Comparison of ENCODE assay signal across 23 mouse cellular contexts in the genomic region with DNA sequence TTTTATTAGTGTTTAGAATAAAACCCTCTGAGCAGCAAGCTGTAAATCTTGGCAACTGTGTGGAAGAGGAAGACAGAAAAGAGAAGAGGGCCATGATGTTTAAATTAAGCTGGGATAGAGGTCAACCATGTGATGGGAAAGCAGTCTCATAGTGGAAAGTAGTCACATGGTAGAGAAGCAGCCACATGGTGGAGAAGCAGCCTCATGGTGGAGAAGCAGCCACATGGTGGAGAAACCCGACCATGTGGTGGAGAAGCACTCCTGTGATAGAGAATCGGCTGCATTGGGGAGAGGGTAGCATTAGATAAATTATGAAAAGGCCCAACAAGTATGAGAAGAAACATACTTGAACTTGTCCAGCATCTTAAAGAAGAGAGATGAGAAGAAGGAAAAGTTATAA.
A peak's percentile ranks its signal among the peaks of the same experiment; 100 is the strongest.
DNase-seq lines count a peak whose midpoint lies in the region; ATAC-seq and TF ChIP-seq lines count a peak whose summit lies in the region.
"Had no signal": no experiment of that assay in that cellular context is flagged by ENCODE, and none has a peak within 500 bp of the region (broad histone marks: within the 10 kb centered on the region; RNA-seq: fewer than 3 reads in every experiment).

No protein-coding gene starts in this region.

- no peak for TF ChIP-seq CTCF in MEL (IDR thresholded peaks at IDR 0.05 in 2 of 3, conservative IDR thresholded peaks at IDR 0.05 in 1 of 3; ENCODE audit: control insufficient read depth in 1 of 3, insufficient read depth in 1 of 3, low read depth in 2 of 3, low read length in 3 of 3, poor library complexity in 1 of 3, severe bottlenecking in 1 of 3)
- no peak for TF ChIP-seq CTCF in intestine, postnatal 0 days (IDR thresholded peaks at IDR 0.05; ENCODE audit: low read depth)

- H3K4me2 ChIP-seq in liver, embryonic 12.5 days: peak overlapping the region; percentile 68
- peak overlapping the region; percentile 52 for H3K4me2 ChIP-seq in liver, embryonic 16.5 days (ENCODE audit: low read depth, low read length)
- no peak overlapping the region for H3K4me2 ChIP-seq in intestine, postnatal 0 days (replicated peaks; ENCODE audit: low read depth)
- H3K4me2 ChIP-seq: embryonic facial prominence, embryonic 15.5 days; forebrain, embryonic 12.5 days; heart, embryonic 13.5 days; hindbrain, embryonic 12.5 days had no signal

- no peak for ATAC-seq in liver, embryonic 12.5 days
- no peak for ATAC-seq in liver, embryonic 16.5 days (ENCODE audit: low read depth)
- no peak for ATAC-seq in intestine, postnatal 0 days
- ATAC-seq: activated CD4-positive, CD25-positive, alpha-beta regulatory T cell, adult 4 months; forebrain, embryonic 16.5 days; hindbrain, embryonic 16.5 days; Patski had no signal

- H3K79me2 ChIP-seq in MEL (ENCODE audit: control insufficient read depth, insufficient read depth, low read length, poor library complexity): peaks cover 38% of the 10 kb centered on the region

- peak overlapping the region; percentile 78 to 89 for H3K4me3 ChIP-seq in MEL (ENCODE audit: control insufficient read depth in 1 of 2, insufficient read depth in 1 of 2, low read depth in 2 of 2, low read length in 2 of 2)
- peak overlapping the region; percentile 54 for H3K4me3 ChIP-seq in liver, embryonic 12.5 days
- H3K4me3 ChIP-seq in liver, embryonic 16.5 days (ENCODE audit: low read depth, low read length): peak overlapping the region; percentile 57
- H3K4me3 ChIP-seq in intestine, postnatal 0 days (ENCODE audit: low read depth, low read length): no peak overlapping the region
- H3K4me3 ChIP-seq: embryonic facial prominence, embryonic 15.5 days; forebrain, embryonic 12.5 days; heart, embryonic 13.5 days; hindbrain, embryonic 12.5 days had no signal

- WGBS in liver, embryonic 12.5 days (ENCODE audit: insufficient replicate concordance): 75% methylated on average over 2 of the region's 2 CpGs
- 69% methylated on average over 2 of the region's 2 CpGs for WGBS in liver, embryonic 16.5 days (ENCODE audit: insufficient replicate concordance)
- 90% methylated on average over 2 of the region's 2 CpGs for WGBS in intestine, postnatal 0 days

- peaks cover 5 to 50% of the 10 kb centered on the region in 2 experiments for H3K4me1 ChIP-seq in MEL (ENCODE audit: control insufficient read depth in 1 of 2, insufficient read depth in 2 of 2, low read length in 2 of 2)
- peaks cover 54% of the 10 kb centered on the region for H3K4me1 ChIP-seq in liver, embryonic 12.5 days
- peaks cover 25% of the 10 kb centered on the region for H3K4me1 ChIP-seq in liver, embryonic 16.5 days (ENCODE audit: control insufficient read depth, low read depth, low read length)
- H3K4me1 ChIP-seq in intestine, postnatal 0 days (replicated peaks; ENCODE audit: control insufficient read depth, insufficient read depth, low read length): no peaks in the 10 kb centered on the region; the same call in 1 of the 2 replicates
- H3K4me1 ChIP-seq: forebrain, embryonic 12.5 days; hindbrain, embryonic 12.5 days had no signal

- peak overlapping the region; percentile 90 for H3K9ac ChIP-seq in MEL (ENCODE audit: control insufficient read depth, low read depth, low read length, poor library complexity, severe bottlenecking)
- H3K9ac ChIP-seq in liver, embryonic 12.5 days: peak overlapping the region; percentile 68
- H3K9ac ChIP-seq in liver, embryonic 16.5 days (ENCODE audit: low read depth, low read length): no peak overlapping the region
- H3K9ac ChIP-seq in intestine, postnatal 0 days (ENCODE audit: low read depth, low read length): no peak overlapping the region
- H3K9ac ChIP-seq: embryonic facial prominence, embryonic 15.5 days; forebrain, embryonic 12.5 days; heart, embryonic 13.5 days; hindbrain, embryonic 12.5 days had no signal

- DNase-seq in heart, adult 11 months: peak; percentile 1
- no peak for DNase-seq in heart, postnatal 4 days
- peak; percentile 70 for DNase-seq in MEL (ENCODE audit: low read depth, low spot score)
- DNase-seq in adrenal gland, adult 8-10 months: no peak
- DNase-seq: adrenal gland, adult 2 months; adrenal gland, postnatal 36 days; cerebellum, adult 11 months; cerebellum, adult 8-10 months; cerebellum, postnatal 14 days; embryo, embryonic 11 days; gastrocnemius, postnatal 14 days; heart, postnatal 36 days had no signal

- no peak for TF ChIP-seq RAD21 in MEL (IDR thresholded peaks at IDR 0.05; ENCODE audit: low read depth, low read length)

- peak; percentile 21 to 44; a peak in 2 of 4 replicates for TF ChIP-seq EP300 in MEL (IDR thresholded peaks at IDR 0.05; ENCODE audit: low read depth in 1 of 2, low read length in 2 of 2)

- TF ChIP-seq POLR2A in MEL (IDR thresholded peaks at IDR 0.05; ENCODE audit: control insufficient read depth in 1 of 2, insufficient read depth in 1 of 2, low read depth in 1 of 2, low read length in 2 of 2, poor library complexity in 1 of 2): peak in 1 of 2 experiments; percentile 47; a peak in 1 of 4 replicates

- H3K9me3 ChIP-seq in MEL (replicated peaks; ENCODE audit: insufficient read depth, low read length): no peaks in the 10 kb centered on the region
- no peaks in the 10 kb centered on the region for H3K9me3 ChIP-seq in liver, embryonic 12.5 days (replicated peaks)
- no peaks in the 10 kb centered on the region for H3K9me3 ChIP-seq in liver, embryonic 16.5 days (replicated peaks; ENCODE audit: control insufficient read depth, low read length)
- H3K9me3 ChIP-seq in intestine, postnatal 0 days (ENCODE audit: control insufficient read depth): no peaks in the 10 kb centered on the region
- H3K9me3 ChIP-seq: embryonic facial prominence, embryonic 15.5 days; forebrain, embryonic 12.5 days; heart, embryonic 13.5 days; hindbrain, embryonic 12.5 days had no signal

- peak overlapping the region; percentile 99 for H3K27ac ChIP-seq in MEL (ENCODE audit: control insufficient read depth, low read depth, low read length)
- peak overlapping the region; percentile 93 for H3K27ac ChIP-seq in liver, embryonic 12.5 days
- H3K27ac ChIP-seq in liver, embryonic 16.5 days (ENCODE audit: low read length): no peak overlapping the region
- no peak overlapping the region for H3K27ac ChIP-seq in intestine, postnatal 0 days (ENCODE audit: low read depth, low read length)
- H3K27ac ChIP-seq: forebrain, embryonic 12.5 days; heart, embryonic 13.5 days; hindbrain, embryonic 12.5 days had no signal

- peaks cover 0 to 65% of the 10 kb centered on the region in 2 experiments; a peak in 3 of 4 replicates for H3K36me3 ChIP-seq in MEL (ENCODE audit: control insufficient read depth in 1 of 2, insufficient read depth in 2 of 2, low read length in 2 of 2)
- peaks cover 7% of the 10 kb centered on the region; the same call in 1 of the 2 replicates for H3K36me3 ChIP-seq in liver, embryonic 12.5 days
- no peaks in the 10 kb centered on the region for H3K36me3 ChIP-seq in liver, embryonic 16.5 days (ENCODE audit: control insufficient read depth, insufficient read depth)
- no peaks in the 10 kb centered on the region for H3K36me3 ChIP-seq in intestine, postnatal 0 days (ENCODE audit: control insufficient read depth, insufficient read depth)
- H3K36me3 ChIP-seq: embryonic facial prominence, embryonic 15.5 days; forebrain, embryonic 12.5 days; heart, embryonic 13.5 days; hindbrain, embryonic 12.5 days had no signal

- H3K27me3 ChIP-seq in MEL (ENCODE audit: control insufficient read depth in 1 of 2, insufficient read depth in 2 of 2, low read length in 2 of 2): no peaks in the 10 kb centered on the region
- no peaks in the 10 kb centered on the region for H3K27me3 ChIP-seq in liver, embryonic 12.5 days (replicated peaks)
- H3K27me3 ChIP-seq in liver, embryonic 16.5 days (ENCODE audit: control insufficient read depth, insufficient read depth, low read depth, low read length): no peaks in the 10 kb centered on the region
- no peaks in the 10 kb centered on the region for H3K27me3 ChIP-seq in intestine, postnatal 0 days (replicated peaks; ENCODE audit: control insufficient read depth, insufficient read depth, low read length)
- H3K27me3 ChIP-seq: embryonic facial prominence, embryonic 15.5 days; forebrain, embryonic 12.5 days; heart, embryonic 13.5 days; hindbrain, embryonic 12.5 days; Patski had no signal

TF ChIP-seq in MEL, 35 proteins besides CTCF, POLR2A, EP300 and RAD21 (continues in another document):
- no peak; the same call in 1 of the 2 replicates for TF ChIP-seq CHD1 (IDR thresholded peaks at IDR 0.05; ENCODE audit: low read depth, low read length)
- peak; percentile 68; the same call in 1 of the 2 replicates for TF ChIP-seq USF1 (IDR thresholded peaks at IDR 0.05; ENCODE audit: low read depth, low read length)
- peak; percentile 100 for TF ChIP-seq MYC (IDR thresholded peaks at IDR 0.05; ENCODE audit: low read depth, low read length)
- TF ChIP-seq TAL1 (IDR thresholded peaks at IDR 0.05; ENCODE audit: low read length): no peak
- TF ChIP-seq CHD2 (IDR thresholded peaks at IDR 0.05; ENCODE audit: low read length): no peak
- no peak for TF ChIP-seq ZNF384 (IDR thresholded peaks at IDR 0.05; ENCODE audit: low read depth, low read length)
- no peak for TF ChIP-seq RCOR1 (IDR thresholded peaks at IDR 0.05; ENCODE audit: low read depth, low read length)
- no peak for TF ChIP-seq MEF2A (IDR thresholded peaks at IDR 0.05; ENCODE audit: extremely low read depth, insufficient replicate concordance, low read depth, low read length, poor library complexity, severe bottlenecking)
- TF ChIP-seq ZMIZ1 (IDR thresholded peaks at IDR 0.05; ENCODE audit: low read depth, low read length): peak; percentile 47; the same call in 1 of the 2 replicates
- TF ChIP-seq TBP (IDR thresholded peaks at IDR 0.05; ENCODE audit: low read depth, low read length): no peak; the same call in 1 of the 2 replicates
- no peak for TF ChIP-seq MAZ (IDR thresholded peaks at IDR 0.05; ENCODE audit: low read depth, low read length)
- no peak for TF ChIP-seq GATA1 (IDR thresholded peaks at IDR 0.05; ENCODE audit: low read depth, low read length)
- TF ChIP-seq SIN3A (IDR thresholded peaks at IDR 0.05; ENCODE audit: low read length): peak; percentile 80
- no peak for TF ChIP-seq MAFK (IDR thresholded peaks at IDR 0.05; ENCODE audit: borderline replicate concordance, low read depth, low read length)
- no peak for TF ChIP-seq JUND (IDR thresholded peaks at IDR 0.05; ENCODE audit: low read depth, low read length)
- TF ChIP-seq USF2 (IDR thresholded peaks at IDR 0.05; ENCODE audit: borderline replicate concordance in 1 of 2, insufficient read depth in 1 of 2, low read depth in 1 of 2, low read length in 2 of 2): peak in 1 of 2 experiments; percentile 39; a peak in 1 of 4 replicates
- TF ChIP-seq POLR2AphosphoS2 (IDR thresholded peaks at IDR 0.05; ENCODE audit: low read length): no peak
- no peak for TF ChIP-seq ELF1 (IDR thresholded peaks at IDR 0.05; ENCODE audit: low read depth, low read length)
- peak; percentile 55; the same call in 1 of the 2 replicates for TF ChIP-seq BHLHE40 (IDR thresholded peaks at IDR 0.05; ENCODE audit: borderline replicate concordance, low read depth, low read length)
- TF ChIP-seq KAT2A (conservative IDR thresholded peaks at IDR 0.05; ENCODE audit: low read depth, low read length): no peak
- no peak for TF ChIP-seq HCFC1 (IDR thresholded peaks at IDR 0.05; ENCODE audit: low read depth, low read length)

Comparison
In these comparisons a context has a peak if more than half of its experiments do, and no peak if none do; other contexts are left out.
1. DNase-seq: peak in heart, adult 11 months (single experiment) and MEL (single experiment); none in heart, postnatal 4 days (single experiment) and adrenal gland, adult 8-10 months (single experiment).
2. H3K27ac ChIP-seq: peak in MEL (single experiment) and liver, embryonic 12.5 days (single experiment); none in liver, embryonic 16.5 days (single experiment) and intestine, postnatal 0 days (single experiment).
3. H3K9ac ChIP-seq: peak in MEL (single experiment) and liver, embryonic 12.5 days (single experiment); none in liver, embryonic 16.5 days (single experiment) and intestine, postnatal 0 days (single experiment).